Mouse (Mus musculus) heart, embryonic 16.5 days (tissue): ENCODE results near the gene Iqcj. TPM values are rescaled to one million over a fixed set of nuclear protein-coding genes. Genes with fewer than 3 reads are reported as not detected.

Source experiments
- ATAC-seq: fragments of 200-750 bp; cut with Nextera tagmentation; replicated peaks from 2 replicates; pipeline ENCODE4 v1.8.0; 2017; ENCODE audit warnings: moderate number of reproducible peaks; ENCODE audit not compliant: insufficient read depth, low FRiP score; ENCODE audit errors: extremely low read depth
- H3K27ac ChIP-seq: fragments of 300-500 bp; sonication (generic); 2 replicates; pipeline ENCODE4 v1.5.1; 2014; ENCODE audit warnings: mild to moderate bottlenecking, low read length, control low read depth, moderate library complexity
- H3K27me3 ChIP-seq: fragments of 300-500 bp; sonication (generic); 2 replicates; pipeline ENCODE4 v1.6.1; 2014; ENCODE audit warnings: low read length, mixed read lengths; ENCODE audit not compliant: control insufficient read depth, insufficient read depth
- H3K36me3 ChIP-seq: fragments of 300-500 bp; sonication (generic); 2 replicates; pipeline ENCODE4 v1.6.1; 2014; ENCODE audit not compliant: control insufficient read depth, insufficient read depth
- H3K4me1 ChIP-seq: fragments of 300-500 bp; sonication (generic); 2 replicates; pipeline ENCODE4 v1.6.1; 2014; ENCODE audit warnings: low read length, mixed read lengths; ENCODE audit not compliant: control insufficient read depth, insufficient read depth
- H3K4me2 ChIP-seq: fragments of 300-500 bp; sonication (generic); 2 replicates; pipeline ENCODE4 v1.6.1; 2014; ENCODE audit warnings: low read depth, mild to moderate bottlenecking, control low read depth, low read length
- H3K4me3 ChIP-seq: fragments of 300-500 bp; sonication (generic); 2 replicates; pipeline ENCODE4 v1.5.1; 2014; ENCODE audit warnings: mild to moderate bottlenecking, control low read depth, low read length
- H3K9ac ChIP-seq: fragments of 300-500 bp; sonication (generic); 2 replicates; pipeline ENCODE4 v1.6.1; 2014; ENCODE audit warnings: low read length, control low read depth
- H3K9me3 ChIP-seq: fragments of 300-500 bp; sonication (generic); replicated peaks from 2 replicates; pipeline ENCODE4 v1.6.1; 2016; ENCODE audit warnings: low read length; ENCODE audit not compliant: control insufficient read depth
- WGBS: fragments of 180-500 bp; shearing (Covaris S2); extraction: QIAGEN DNeasy Blood & Tissue Kit; methylation state at CpG from one replicate; pipeline ENCODE4 v1.1.7; 2014; 5-methylcytosine and 5-hydroxymethylcytosine counted together
- polyA plus RNA-seq: library from polyadenylated mRNA; unstranded; fragments of >200 nt; fragmentation: Nextera tagmentation; extraction: Ambion mirVana; gene quantifications from 2 replicates; pipeline ENCODE4 v1.2.1, GENCODE M21; 2015

Iqcj gene
- polyA plus RNA-seq, result not detected in 2 replicates

DNA sequence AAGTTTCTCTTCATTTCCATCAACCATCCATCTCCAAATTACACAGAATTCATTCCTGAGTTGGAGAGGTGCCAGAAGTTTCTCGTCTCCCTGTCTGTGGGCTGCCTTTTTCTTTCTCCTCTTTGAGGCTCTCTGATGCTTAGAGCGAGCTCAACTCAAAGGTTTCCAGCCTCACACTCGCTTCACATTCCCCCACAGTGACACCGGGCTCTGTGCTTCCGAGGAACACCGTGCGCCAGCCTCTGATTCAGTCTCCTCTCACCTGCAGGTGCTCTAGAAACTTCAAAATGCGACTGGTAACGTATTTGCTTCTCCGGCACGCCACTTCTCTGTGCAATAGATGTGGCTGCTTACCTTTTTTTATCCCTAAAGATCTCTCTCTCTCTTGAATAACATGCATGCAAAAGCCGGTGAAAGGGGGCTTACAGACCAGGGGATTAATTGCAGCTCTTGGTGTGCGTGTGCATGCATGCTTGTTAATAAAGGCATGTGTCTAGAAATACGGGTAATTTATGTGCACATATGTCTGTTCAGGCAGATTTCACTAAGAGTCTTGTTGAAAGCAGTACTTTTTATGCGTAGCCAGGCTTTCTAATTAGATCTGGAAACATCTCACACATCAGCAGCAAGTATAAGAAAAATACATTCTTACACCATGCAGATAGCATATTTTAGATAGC is at the start of gene Iqcj, which contains the start of gene Iqschfp:
Gene Iqcj (plus strand): TSS at position 195 of the 680 bp plus-strand sequence.
Gene Iqschfp (plus strand): TSS at position 207 of the 680 bp plus-strand sequence.
- H3K9ac ChIP-seq, result no peak within 1 kb of the TSS
- no peak within 1 kb of the TSS for H3K27ac ChIP-seq
- no peaks in the 10 kb centered on the region for H3K4me1 ChIP-seq
- no peaks in the 10 kb centered on the region for H3K36me3 ChIP-seq
- no peak for ATAC-seq
- H3K4me3 ChIP-seq, result no peak within 1 kb of the TSS
- 74% methylated on average over 15 of the region's 15 CpGs for WGBS
- H3K27me3 ChIP-seq, result no peaks in the 10 kb centered on the region
- no peak within 1 kb of the TSS for H3K4me2 ChIP-seq
- no peaks in the 10 kb centered on the region for H3K9me3 ChIP-seq

DNA sequence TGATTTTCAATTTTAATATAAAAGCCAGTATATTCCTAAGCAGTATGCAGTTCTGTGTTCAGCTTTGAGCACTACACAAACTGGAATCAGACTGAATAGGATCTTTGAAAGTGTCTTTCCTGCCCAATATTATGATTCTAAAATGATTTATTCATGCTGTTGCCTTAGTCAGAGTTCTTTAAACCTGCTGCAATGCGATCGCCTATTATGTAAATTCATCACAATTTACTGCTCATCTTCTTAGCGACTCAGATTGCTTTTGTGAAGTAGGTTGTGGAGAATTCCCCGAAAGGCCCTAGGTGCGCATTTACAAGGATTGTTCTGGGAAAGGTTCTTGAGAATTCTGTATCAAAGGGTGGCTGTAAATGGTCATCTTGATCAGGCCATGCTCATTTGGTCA is 39.6 kb upstream of the Iqcj start:
- WGBS, result 82% methylated on average over 5 of the region's 5 CpGs
- H3K9ac ChIP-seq, result no peak overlapping the region
- no peak for ATAC-seq
- no peaks in the 10 kb centered on the region for H3K27me3 ChIP-seq
- no peaks in the 10 kb centered on the region for H3K36me3 ChIP-seq
- H3K4me1 ChIP-seq, result no peaks in the 10 kb centered on the region
- no peak overlapping the region for H3K4me2 ChIP-seq
- no peaks in the 10 kb centered on the region for H3K9me3 ChIP-seq
- no peak overlapping the region for H3K27ac ChIP-seq
- no peak overlapping the region for H3K4me3 ChIP-seq

DNA sequence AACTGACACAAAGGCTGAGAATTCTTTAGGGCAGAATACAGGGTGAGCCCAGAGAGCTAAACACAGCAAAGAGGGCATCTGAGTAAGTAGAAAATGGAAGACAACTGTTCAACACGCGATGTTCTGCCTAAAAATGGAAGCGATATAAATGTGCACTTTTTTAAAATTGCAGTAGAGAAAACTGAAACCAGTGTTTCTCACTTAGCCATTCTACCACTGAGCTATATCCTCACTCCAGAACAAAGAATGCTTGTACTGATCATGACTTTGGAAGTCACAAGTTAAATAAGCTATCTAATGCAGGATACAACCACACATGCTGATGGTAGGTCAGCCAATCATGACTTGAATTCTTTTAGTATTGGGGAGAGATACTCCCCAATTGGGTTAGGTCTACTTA is 30.5 kb upstream of the Iqcj start:
- no peaks in the 10 kb centered on the region for H3K36me3 ChIP-seq
- no peaks in the 10 kb centered on the region for H3K9me3 ChIP-seq
- no peak for ATAC-seq
- H3K4me2 ChIP-seq, result no peak overlapping the region
- H3K27ac ChIP-seq, result no peak overlapping the region
- 76% methylated on average over 3 of the region's 3 CpGs for WGBS
- H3K4me3 ChIP-seq, result no peak overlapping the region
- H3K4me1 ChIP-seq, result no peaks in the 10 kb centered on the region
- no peak overlapping the region for H3K9ac ChIP-seq
- H3K27me3 ChIP-seq, result no peaks in the 10 kb centered on the region

DNA sequence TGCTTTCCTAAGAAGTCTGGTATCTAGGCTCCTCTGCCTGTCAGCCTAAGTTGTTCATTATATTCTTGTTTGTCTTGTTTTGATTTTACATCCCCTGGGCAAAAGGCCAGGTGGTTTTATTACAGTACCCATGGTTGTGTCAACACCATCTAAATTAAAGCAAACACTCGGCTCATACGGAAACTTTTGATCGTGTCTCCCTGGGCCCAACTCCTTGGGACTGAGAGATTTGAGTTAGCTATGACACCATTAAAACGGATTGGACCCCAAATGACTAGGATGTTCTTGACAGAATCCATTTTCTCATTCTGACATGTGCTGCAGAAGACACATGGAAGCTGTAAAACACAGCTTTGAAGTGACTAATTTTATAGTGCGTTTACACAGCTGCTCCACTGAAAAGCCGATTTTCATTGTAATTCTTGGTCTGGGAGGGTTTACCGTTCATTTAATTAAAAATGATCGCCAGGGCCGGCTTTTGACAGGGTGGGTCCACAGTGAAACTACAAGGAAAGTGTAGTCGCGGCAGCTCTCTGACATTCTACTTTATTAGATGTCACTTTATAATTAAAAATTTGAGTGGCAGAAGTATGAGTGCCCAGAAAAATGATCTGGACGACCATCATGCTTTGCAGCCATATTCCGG is 24.5 kb upstream of the Iqcj start:
- H3K4me1 ChIP-seq, result no peaks in the 10 kb centered on the region
- H3K9me3 ChIP-seq, result no peaks in the 10 kb centered on the region
- H3K27ac ChIP-seq, result no peak overlapping the region
- H3K4me2 ChIP-seq, result no peak overlapping the region
- 74% methylated on average over 13 of the region's 13 CpGs for WGBS
- no peaks in the 10 kb centered on the region for H3K36me3 ChIP-seq
- no peak overlapping the region for H3K4me3 ChIP-seq
- no peak overlapping the region for H3K9ac ChIP-seq
- ATAC-seq, result no peak
- no peaks in the 10 kb centered on the region for H3K27me3 ChIP-seq

DNA sequence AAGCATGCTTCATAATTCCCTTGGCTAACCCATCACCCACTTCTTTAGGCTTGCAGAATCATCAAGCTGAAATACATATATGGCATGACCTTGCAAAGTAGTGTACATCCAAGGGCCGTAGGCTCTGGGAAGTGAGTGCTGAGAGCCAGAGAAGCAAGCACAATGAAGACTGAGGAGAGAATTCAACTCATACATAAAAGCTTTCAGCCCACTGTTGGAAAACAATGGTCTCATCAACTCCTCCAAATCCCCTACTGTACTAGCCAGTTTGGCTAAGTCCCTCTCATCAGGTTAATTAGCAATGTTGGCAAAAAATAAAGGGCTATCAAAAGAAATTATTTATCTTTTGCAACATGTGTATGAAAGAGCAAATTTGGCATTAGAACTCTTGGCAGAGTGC is 22.6 kb upstream of the Iqcj start:
- Histone ChIP-seq H3K9me3 (no peaks in the 10 kb centered on the region), H3K4me3 (no peak overlapping the region), H3K9ac (no peak overlapping the region), H3K4me2 (no peak overlapping the region), H3K27me3 (no peaks in the 10 kb centered on the region), H3K36me3 (no peaks in the 10 kb centered on the region), H3K4me1 (no peaks in the 10 kb centered on the region), H3K27ac (no peak overlapping the region)
- 79% methylated on average over 1 of the region's 1 CpGs for WGBS
- ATAC-seq, result no peak

DNA sequence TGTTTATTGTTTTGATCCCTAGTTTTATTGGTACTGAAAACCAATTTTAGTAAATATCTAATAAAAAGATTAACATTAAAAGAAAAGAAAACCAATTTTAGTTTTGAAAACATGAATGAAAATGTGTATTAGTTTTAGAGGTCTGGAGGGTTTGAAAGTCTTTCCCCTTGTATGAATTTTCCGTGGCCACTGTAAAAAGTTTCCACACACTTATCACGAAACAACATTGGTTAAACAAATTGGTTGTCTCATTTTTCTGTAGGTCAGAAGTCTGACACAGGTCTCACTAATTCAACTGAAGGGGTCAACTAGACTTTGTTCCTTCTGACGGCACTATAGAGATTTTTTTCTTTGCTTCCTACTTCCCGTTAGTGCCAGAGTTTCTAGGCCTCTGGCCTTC is 14.8 kb upstream of the Iqcj start:
- WGBS, result 67% methylated on average over 4 of the region's 4 CpGs

DNA sequence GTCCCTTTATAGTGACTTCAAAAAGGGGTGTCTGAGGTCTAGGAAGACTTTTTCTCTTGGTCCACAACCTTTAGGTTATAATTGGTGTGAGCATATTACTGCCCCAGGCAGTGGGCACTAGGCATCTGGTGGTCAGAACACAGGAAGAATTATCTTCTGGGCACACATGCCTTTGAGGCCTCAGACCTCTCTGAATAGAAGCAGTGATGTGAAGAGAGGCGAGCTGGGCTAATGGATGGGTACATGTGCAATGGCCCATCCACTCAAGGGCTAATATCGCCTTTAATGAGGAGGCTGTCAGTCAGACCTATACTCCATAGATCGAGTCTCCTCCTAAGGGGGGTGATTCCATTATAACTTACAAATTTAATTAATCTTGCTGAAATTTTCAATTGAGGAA is 7.7 kb upstream of the Iqcj start:
- ATAC-seq, result no peak
- WGBS, result 77% methylated on average over 3 of the region's 3 CpGs
- no peaks in the 10 kb centered on the region for H3K36me3 ChIP-seq

More for the DNA sequence above, 14.8 kb upstream of the Iqcj start:
- H3K27ac ChIP-seq, result no peak overlapping the region
- H3K9me3 ChIP-seq, result no peaks in the 10 kb centered on the region
- no peak overlapping the region for H3K9ac ChIP-seq
- no peaks in the 10 kb centered on the region for H3K27me3 ChIP-seq
- no peaks in the 10 kb centered on the region for H3K4me1 ChIP-seq
- ATAC-seq, result no peak
- no peak overlapping the region for H3K4me3 ChIP-seq
- no peaks in the 10 kb centered on the region for H3K36me3 ChIP-seq
- no peak overlapping the region for H3K4me2 ChIP-seq

DNA sequence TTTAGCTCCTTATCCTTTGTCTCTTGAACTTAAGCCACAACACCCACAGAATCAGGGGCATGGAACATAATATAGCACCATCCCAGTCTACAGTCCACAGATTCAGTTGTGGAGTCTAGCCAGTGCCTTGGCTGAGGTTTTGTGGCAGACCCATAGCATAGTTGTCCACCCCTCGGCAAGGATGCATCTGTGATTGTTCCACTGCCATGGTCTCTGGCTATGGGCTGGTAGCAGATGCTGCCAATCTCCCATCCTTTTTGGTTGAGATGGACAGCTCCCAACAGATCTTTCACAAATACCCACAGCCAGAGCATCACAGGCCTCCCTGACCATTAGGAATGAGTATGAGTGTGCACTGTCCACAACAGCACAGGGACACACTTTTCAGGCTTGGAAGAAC is 5.8 kb upstream of the Iqcj start:
- 71% methylated on average over 1 of the region's 1 CpGs for WGBS
- Histone ChIP-seq H3K4me2 (no peak overlapping the region), H3K4me1 (no peaks in the 10 kb centered on the region), H3K27ac (no peak overlapping the region), H3K36me3 (no peaks in the 10 kb centered on the region), H3K4me3 (no peak overlapping the region), H3K27me3 (no peaks in the 10 kb centered on the region), H3K9me3 (no peaks in the 10 kb centered on the region), H3K9ac (no peak overlapping the region)
- no peak for ATAC-seq

More for the DNA sequence above, 7.7 kb upstream of the Iqcj start:
- H3K4me2 ChIP-seq, result no peak overlapping the region
- H3K9ac ChIP-seq, result no peak overlapping the region
- no peaks in the 10 kb centered on the region for H3K27me3 ChIP-seq
- H3K27ac ChIP-seq, result no peak overlapping the region
- no peaks in the 10 kb centered on the region for H3K9me3 ChIP-seq
- no peak overlapping the region for H3K4me3 ChIP-seq
- H3K4me1 ChIP-seq, result no peaks in the 10 kb centered on the region

DNA sequence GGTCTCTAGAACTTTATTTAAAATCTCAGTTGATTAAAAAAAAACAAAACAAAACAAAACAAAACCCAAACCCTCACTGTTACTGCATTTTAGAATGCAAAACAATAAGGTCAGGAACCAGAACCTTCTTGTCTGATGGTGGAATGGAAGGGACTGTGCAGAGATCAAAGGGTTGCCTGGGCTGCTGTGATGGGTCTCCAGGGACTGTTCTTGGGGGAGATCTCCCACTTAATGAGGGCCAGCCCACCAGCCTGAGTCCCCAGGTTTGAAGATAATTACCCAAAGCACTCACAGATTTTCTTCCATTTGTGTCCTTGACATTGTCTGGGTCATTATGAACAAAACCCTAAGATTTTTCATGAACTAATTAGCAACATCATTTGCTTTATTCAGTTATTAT is 4.8 kb upstream of the Iqcj start:
- H3K27ac ChIP-seq, result no peak overlapping the region
- H3K9me3 ChIP-seq, result no peaks in the 10 kb centered on the region
- H3K4me2 ChIP-seq, result no peak overlapping the region
- H3K4me1 ChIP-seq, result no peaks in the 10 kb centered on the region
- H3K9ac ChIP-seq, result no peak overlapping the region
- ATAC-seq, result no peak
- no peaks in the 10 kb centered on the region for H3K27me3 ChIP-seq
- H3K36me3 ChIP-seq, result no peaks in the 10 kb centered on the region
- H3K4me3 ChIP-seq, result no peak overlapping the region
